Mouse (Mus musculus): Measurements from ENCODE around the gene Apobr. TPM values are rescaled to one million over a fixed set of nuclear protein-coding genes. Genes with fewer than 3 reads are reported as not detected.

Apobr gene
- total RNA-seq, 2 experiments from 2014 or later = 1.1 to 4.9 TPM

DNA sequence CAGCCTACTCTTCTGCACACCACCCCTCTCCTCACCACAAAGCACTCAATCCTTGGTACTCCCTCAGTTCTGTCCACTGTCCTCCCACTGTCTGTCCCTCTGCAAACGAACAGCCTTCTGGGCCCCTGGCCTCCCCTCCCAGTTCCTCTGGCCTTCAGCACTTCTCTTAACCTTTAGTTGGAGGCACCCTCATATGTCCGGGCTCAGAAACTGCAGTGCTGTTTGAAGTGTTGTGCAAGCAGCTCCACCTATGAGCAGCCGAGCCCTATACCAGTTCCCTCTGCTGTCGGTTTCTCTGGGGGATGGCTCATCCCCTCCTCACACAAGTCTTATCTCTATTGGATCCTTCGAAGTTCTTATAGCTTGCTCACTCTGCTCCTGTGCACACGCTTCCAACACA lies 11.7 kb downstream of the Apobr start:
- ATAC-seq (replicated peaks; ENCODE audit: poor library complexity) = peak; percentile 62

DNA sequence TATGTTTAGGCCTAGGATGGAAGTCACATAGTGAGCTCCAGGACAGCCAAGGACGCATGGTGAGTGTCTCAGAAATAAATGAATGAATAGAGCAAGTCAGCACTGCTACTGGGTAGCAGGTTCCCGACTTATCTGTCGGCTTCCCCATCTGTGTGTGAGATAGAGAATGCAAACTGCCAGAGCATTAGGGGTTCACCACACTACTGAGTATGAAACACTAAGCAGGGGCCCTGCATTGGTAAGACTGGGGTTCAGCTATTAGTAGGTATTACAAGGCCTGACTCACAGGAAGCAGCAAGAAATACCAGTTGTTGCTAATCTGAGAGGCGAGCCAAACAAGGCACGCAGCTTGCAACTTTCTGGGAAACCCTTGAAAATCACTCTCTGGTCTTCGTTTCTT lies 14.2 kb downstream of the Apobr start:
- no peak for ATAC-seq (replicated peaks; ENCODE audit: poor library complexity)

- peak; percentile 33; the same call in 1 of the 2 replicates for ATAC-seq (replicated peaks; ENCODE audit: poor library complexity)
Observed at GRCm38 (mm10) chr7:126601896-126602295, 17.2 kb downstream of the Apobr start.

- ATAC-seq (replicated peaks; ENCODE audit: poor library complexity) = peak; percentile 51
Observed at GRCm38 (mm10) chr7:126602650-126603049, 17.9 kb downstream of the Apobr start.

DNA sequence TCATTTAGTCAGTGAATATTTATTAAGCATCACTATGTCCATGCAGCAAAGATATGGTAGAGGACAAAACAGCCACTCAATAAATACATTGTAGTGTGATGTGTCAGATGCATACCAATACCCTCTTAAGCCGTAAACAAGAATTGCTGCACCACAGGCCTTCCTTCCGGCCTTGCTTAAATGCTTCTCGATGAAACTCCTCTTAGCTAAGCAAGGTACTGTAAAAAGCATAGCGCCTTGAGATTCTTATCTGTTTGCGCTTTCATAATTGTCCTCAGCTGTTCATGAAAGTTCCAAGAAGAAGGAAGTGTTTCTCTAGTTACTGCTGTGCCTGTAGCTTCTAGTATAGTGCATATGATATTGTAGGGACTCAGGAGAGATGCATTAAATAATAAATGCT lies 21.9 kb downstream of the Apobr start:
- peak; percentile 55 for ATAC-seq (replicated peaks; ENCODE audit: poor library complexity)

- no peak for ATAC-seq (replicated peaks; ENCODE audit: poor library complexity)
Observed at GRCm38 (mm10) chr7:126607064-126607463, 22.3 kb downstream of the Apobr start.

GRCm38 (mm10) chr7:126607796-126608195 lies 23.1 kb downstream of the Apobr start:
- ATAC-seq (replicated peaks; ENCODE audit: poor library complexity) = no peak

DNA sequence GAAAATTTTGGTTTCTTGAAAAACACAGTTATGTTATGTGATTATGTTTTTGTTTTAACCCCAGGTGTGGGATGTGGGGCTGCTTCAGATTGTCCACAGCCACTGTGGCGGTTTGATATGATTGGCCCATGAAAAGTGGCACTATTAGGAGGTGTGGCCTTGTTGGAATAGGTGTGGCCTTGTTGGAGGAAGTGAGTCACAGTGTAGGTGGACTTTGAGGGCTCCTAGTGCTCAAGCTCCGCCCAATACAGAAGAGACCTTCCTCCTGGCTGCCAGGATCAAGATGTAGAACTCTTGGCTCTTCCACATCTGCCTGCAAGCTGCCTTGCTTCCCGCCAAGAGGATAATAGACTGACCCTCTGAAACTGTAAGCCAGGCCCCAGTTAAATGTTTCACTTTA lies 28.0 kb downstream of the Apobr start:
- ATAC-seq (replicated peaks; ENCODE audit: poor library complexity) = no peak

DNA sequence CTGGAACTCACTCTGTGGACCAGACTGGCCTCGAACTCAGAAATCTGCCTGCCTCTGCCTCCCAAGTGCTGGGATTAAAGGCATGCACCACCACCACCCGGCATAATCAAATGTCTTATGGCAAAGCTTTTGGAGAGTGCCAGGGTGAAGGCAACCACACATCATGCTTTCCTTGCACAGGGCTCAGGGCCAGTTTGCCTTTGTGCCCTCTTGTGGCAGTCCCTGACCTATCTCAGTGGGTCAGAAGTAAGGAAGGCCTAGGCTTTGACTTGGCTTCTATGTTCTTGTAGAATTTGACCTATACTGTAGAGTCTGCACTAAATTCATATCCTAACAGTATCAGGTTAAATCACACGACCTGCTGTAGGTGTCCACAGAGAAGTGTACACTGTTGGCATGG lies 32.0 kb downstream of the Apobr start:
- ATAC-seq (replicated peaks; ENCODE audit: poor library complexity) = peak; percentile 45; the same call in 1 of the 2 replicates

- ATAC-seq (replicated peaks; ENCODE audit: poor library complexity) = no peak
Observed at GRCm38 (mm10) chr7:126619559-126620275, 35.0 kb downstream of the Apobr start.

DNA sequence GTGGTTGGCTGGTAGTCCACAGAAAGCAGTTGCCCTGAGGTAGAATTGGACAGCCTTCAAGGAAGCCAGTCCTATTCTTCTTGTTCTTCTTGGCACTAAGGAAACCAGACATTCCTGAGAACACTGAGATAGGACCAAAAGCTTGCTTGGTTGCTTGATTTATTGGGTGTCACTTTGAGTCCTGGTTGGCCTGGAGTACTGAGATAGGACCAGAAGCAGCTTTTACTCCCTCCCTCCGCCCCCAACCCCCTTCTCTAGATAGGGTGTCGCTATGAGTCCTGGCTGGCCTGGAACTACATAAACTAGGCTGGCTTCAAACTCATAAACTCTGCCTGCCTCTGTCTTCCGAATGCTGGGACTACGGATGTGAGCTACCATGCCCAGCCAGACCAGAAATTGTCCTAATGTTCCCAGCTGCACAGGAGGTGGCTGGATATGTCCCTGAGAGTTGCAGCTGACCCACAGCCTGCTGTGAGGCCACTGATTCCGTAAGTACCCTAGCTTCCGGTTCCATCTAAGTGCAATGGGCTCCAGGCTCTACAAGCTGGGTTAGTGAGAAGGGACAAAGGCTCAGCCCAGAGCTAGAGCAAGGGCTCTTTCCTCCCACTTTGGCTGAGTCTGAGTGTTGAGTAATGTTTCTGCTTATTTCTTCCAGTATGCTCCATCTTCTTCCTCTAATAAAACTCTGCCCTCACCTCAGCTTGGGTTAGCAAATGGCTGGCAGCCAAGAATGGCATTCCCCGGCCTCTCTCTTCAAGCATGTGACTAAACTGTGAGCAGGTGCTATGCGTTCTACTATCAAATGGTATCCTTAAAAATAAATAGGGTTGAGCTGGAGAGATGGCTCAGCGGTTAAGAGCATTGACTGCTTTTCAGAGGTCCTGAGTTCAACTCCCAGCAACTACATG lies 37.0 kb downstream of the Apobr start:
- peak; percentile 81 for ATAC-seq (replicated peaks; ENCODE audit: poor library complexity)

DNA sequence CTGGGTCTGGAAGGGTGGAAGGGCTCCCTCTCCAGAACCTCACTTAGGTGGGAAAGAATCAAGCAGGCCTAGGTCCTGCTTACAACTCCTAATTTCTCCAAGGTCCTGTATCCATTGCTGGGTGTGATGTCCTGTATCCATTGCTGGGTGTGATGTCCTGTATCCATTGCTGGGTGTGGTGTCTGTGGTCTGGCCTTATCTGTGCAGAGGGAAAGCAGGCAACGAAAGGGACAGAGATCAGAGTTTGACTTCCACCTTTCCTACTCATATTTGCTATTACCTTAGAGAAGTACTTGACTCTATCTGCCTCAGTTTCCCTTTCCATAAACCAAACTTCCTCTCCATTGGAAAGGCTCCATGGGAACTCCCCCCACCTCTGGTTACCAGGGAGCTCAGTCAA lies 38.6 kb downstream of the Apobr start:
- peak; percentile 45; the same call in 1 of the 2 replicates for ATAC-seq (replicated peaks; ENCODE audit: poor library complexity)

DNA sequence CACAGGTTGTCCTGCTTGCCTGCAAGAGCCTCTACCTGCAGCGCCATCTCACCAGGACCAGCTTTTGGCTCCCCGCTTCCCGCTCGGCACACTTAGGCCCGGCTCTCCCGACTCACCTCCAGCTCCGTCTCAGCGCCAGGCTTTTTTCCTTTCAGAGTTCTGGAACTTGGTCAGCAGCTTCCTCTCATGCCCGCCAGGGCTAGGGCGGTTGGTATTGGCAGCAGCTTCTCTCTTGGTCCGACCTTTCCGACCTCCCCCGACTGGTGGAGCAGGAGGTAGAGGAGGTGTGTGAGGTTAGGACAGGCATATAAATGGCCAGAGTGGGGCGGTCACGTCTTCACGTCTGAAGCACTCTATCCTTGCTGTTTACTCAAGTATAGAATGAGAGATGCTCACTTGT lies 40.0 kb downstream of the Apobr start:
- no peak for ATAC-seq (replicated peaks; ENCODE audit: poor library complexity)

- ATAC-seq (replicated peaks; ENCODE audit: poor library complexity) = peak; percentile 55
Observed at GRCm38 (mm10) chr7:126625369-126625768, 40.6 kb downstream of the Apobr start.

- ATAC-seq (replicated peaks; ENCODE audit: poor library complexity) = no peak
Observed at GRCm38 (mm10) chr7:126625807-126626600, 41.3 kb downstream of the Apobr start.

DNA sequence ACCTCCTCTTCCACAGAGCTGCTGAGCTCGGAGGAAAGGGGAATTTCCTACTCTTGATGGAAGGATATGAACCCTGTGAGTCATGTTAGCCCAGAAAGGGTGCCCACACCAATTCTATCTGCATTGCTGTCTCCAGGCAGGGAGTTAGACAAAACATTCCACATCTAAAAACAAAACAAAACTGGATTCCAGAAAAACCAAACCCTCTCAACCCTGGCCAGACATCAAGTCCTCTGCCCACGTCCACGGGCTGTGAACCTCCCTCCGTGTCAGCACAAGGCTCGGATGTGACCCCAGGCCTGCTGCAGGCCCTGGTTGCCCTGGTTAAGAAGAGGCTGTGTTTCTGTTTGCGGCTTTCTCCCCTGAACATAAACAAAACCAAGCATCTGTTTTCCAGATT lies 43.4 kb downstream of the Apobr start:
- ATAC-seq (replicated peaks; ENCODE audit: poor library complexity) = no peak

DNA sequence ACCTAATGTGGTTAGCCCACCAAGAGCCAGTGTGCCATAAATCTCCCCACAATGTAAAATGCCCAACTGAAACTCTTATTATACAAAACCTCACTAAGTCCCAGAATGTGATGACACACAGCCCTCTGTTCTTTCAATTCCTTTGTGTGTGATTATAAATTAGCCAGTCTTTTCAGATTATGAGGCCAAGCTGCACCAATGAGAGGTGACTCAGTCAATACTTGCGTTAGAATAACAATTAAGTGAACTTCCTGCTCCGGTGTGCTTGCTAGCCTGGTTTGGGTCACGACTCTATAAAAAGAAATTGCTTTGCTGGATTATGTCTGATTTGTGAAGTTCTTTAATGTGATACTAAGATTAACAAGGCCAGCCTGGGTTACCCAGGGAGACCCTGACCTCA lies 45.2 kb downstream of the Apobr start:
- ATAC-seq (replicated peaks; ENCODE audit: poor library complexity) = no peak

- ATAC-seq (replicated peaks; ENCODE audit: poor library complexity) = no peak
Observed at GRCm38 (mm10) chr7:126630824-126631518, 46.2 kb downstream of the Apobr start, which contains the start of gene Nupr1. Nupr1 (minus strand) TSS chr7:126630861.

DNA sequence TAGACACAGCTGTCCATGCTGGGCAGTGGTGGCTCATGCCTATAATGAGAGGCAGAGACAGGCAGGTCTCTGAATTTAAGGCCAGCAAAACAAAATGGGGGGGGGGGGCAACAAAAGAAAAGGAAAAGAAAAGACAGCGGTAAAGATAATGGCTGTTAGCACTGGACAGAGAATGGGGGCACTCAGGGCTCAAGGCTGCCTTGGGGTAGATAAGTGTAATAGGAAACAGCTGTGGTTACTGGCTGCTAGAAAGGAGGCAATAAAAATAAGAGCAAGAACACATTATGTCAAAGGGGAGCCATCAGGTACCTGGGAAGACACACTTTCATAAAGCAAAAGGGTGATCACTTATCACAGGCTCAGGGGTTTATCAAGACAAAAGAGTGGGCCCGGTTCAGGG lies 47.7 kb downstream of the Apobr start:
- ATAC-seq (replicated peaks; ENCODE audit: poor library complexity) = peak; percentile 61

DNA sequence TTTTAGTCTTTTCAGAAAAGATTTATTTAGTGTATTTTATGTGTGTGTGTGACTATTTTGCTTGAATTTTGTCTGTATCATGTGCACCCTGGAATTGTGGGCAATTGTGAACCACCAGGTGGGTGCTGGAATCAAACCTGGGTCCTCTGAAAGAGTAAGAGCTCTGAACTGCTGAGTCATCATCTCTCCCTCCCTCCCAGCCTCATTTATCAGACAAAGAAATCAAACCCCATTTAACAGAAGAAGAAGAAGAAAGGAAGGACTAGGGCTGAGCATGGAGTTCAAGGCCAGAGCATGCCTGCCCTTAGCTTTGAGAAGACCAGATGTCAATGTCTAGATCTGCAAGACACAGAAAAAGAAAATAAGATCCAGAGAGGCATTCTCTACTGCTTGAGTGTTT lies 50.6 kb downstream of the Apobr start:
- ATAC-seq (replicated peaks; ENCODE audit: poor library complexity) = no peak
